Mouse (Mus musculus): ENCODE measurements at regions not wholly inside any gene's neighbourhood (a gene's known extent, or its start where the extent isn't known, plus 50 kb on each side); places are given as distances from the start of the nearest gene placed in this dataset.

DNA sequence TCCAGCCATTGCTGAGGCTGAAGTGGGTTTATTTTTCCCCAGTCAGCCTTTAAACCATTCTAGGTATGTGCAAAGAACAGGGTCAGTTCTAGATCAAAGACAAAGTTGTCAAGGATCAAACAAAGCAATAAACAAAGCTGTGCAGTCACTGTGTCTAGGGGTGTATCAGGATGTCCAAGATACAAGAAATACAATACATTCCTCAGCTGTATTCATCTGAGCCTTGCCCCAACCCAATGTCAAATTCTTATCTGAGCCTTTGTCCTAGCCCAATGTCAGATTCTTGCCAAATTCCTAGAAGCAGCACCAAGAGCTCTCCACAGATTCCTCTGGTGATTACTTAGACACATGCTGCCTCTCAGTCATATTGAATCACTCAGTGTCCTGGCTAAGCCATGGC is 69.5 kb upstream of the St6galnac5 start:
- ATAC-seq (ENCODE audit: low FRiP score) (no peak), DNase-seq (ENCODE audit: low spot score) (no peak)
- no peaks in the 10 kb centered on the region for H3K4me1 ChIP-seq (replicated peaks; ENCODE audit: control insufficient read depth, insufficient read depth, low read length)
- H3K4me3 ChIP-seq (ENCODE audit: low read depth, low read length), result no peak overlapping the region
- no peaks in the 10 kb centered on the region for H3K36me3 ChIP-seq (ENCODE audit: control insufficient read depth, insufficient read depth, low read length)
- no peak overlapping the region for H3K4me2 ChIP-seq (replicated peaks; ENCODE audit: low read depth, low read length)
- H3K9me3 ChIP-seq (ENCODE audit: control insufficient read depth, low read length), result no peaks in the 10 kb centered on the region
- no peak overlapping the region for H3K9ac ChIP-seq (ENCODE audit: low read depth, low read length)
- no peaks in the 10 kb centered on the region for H3K27me3 ChIP-seq (ENCODE audit: control insufficient read depth, insufficient read depth, low read length)
- no peak overlapping the region for H3K27ac ChIP-seq (ENCODE audit: low read depth, low read length)

DNA sequence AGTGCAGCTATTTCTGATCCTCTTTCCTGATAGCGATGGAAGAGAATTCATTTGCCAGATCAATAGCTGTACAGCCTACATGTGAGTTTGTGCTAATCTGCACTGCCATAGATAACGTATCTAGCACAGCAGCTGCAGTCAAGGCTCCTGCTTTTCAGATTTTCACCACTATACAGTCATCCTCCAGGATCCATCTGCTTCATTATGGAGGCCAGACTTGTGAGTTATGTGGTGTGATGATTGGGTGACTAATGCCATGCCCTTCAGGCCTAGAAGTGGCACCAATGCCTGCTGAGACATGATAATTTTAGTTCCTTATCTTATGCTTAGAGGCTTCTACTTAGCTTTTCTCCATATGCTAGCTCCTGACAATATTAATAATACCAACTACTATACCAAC is 63.3 kb upstream of the St6galnac5 start:
- Histone ChIP-seq H3K27ac (ENCODE audit: low read depth, low read length) (no peak overlapping the region), H3K9ac (ENCODE audit: low read depth, low read length) (no peak overlapping the region), H3K27me3 (ENCODE audit: control insufficient read depth, insufficient read depth, low read length) (no peaks in the 10 kb centered on the region), H3K4me2 (replicated peaks; ENCODE audit: low read depth, low read length) (no peak overlapping the region), H3K36me3 (ENCODE audit: control insufficient read depth, insufficient read depth, low read length) (no peaks in the 10 kb centered on the region), H3K4me1 (replicated peaks; ENCODE audit: control insufficient read depth, insufficient read depth, low read length) (no peaks in the 10 kb centered on the region), H3K4me3 (ENCODE audit: low read depth, low read length) (no peak overlapping the region), H3K9me3 (ENCODE audit: control insufficient read depth, low read length) (no peaks in the 10 kb centered on the region)
- ATAC-seq (ENCODE audit: low FRiP score), result no peak
- WGBS, result 84% methylated on average over 2 of the region's 2 CpGs
- no peak for DNase-seq (ENCODE audit: low spot score)

DNA sequence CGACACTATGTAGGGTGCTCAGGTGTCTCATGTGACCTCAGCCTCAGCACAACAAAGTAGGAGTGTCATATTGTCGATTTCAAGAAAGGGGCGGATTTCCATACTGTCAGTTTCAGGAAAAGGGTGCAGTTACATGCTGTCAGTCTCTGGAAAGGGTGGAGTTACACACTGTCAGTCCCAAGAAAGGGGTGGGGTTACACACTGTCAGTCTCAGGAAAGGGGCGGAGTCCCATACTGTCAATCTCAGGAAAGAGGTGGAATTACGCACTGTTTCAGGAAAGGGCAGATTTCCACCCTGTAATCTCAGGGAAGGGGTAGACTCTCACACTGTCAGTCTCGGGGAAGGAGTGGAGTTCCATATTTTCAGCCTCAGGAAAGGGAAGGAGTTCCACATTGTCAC is 51.9 kb upstream of the St6galnac5 start:
- no peaks in the 10 kb centered on the region for H3K4me1 ChIP-seq (replicated peaks; ENCODE audit: control insufficient read depth, insufficient read depth, low read length)
- H3K27ac ChIP-seq (ENCODE audit: low read depth, low read length), result no peak overlapping the region
- no peaks in the 10 kb centered on the region for H3K27me3 ChIP-seq (ENCODE audit: control insufficient read depth, insufficient read depth, low read length)
- no peak for DNase-seq (ENCODE audit: low spot score)
- no peak overlapping the region for H3K4me2 ChIP-seq (replicated peaks; ENCODE audit: low read depth, low read length)
- no peak overlapping the region for H3K9ac ChIP-seq (ENCODE audit: low read depth, low read length)
- H3K4me3 ChIP-seq (ENCODE audit: low read depth, low read length), result no peak overlapping the region
- WGBS, result 89% methylated on average over 6 of the region's 6 CpGs
- H3K9me3 ChIP-seq (ENCODE audit: control insufficient read depth, low read length), result no peaks in the 10 kb centered on the region
- no peaks in the 10 kb centered on the region for H3K36me3 ChIP-seq (ENCODE audit: control insufficient read depth, insufficient read depth, low read length)
- no peak for ATAC-seq (ENCODE audit: low FRiP score)
